18 mouse cellular contexts compared by ENCODE assay signal in genomic region chr13:69864911-69865310, GRCm38 (mm10).
"Had no signal": no experiment of that assay in that cellular context is flagged by ENCODE, and none has a peak within 500 bp of the region (broad histone marks: within the 10 kb centered on the region; RNA-seq: fewer than 3 reads in every experiment).

No protein-coding gene starts in this region.

- ATAC-seq: liver, postnatal 0 days; midbrain, embryonic 15.5 days had no signal

- DNase-seq: kidney, adult 2 months; kidney, postnatal 36 days; layer of hippocampus, adult 9-11 months; layer of hippocampus, postnatal 36 days; liver, embryonic 13.5 days; liver, postnatal 0 days; lung, postnatal 14 days; right cerebral cortex, postnatal 14 days; thymus, adult 18-20 months; thymus, postnatal 14 days had no signal

- H3K9me3 ChIP-seq: limb, embryonic 13.5 days; liver, embryonic 13.5 days; lung, embryonic 15.5 days; midbrain, embryonic 15.5 days; neural tube, embryonic 13.5 days had no signal

- H3K9ac ChIP-seq: limb, embryonic 13.5 days; liver, embryonic 13.5 days; liver, postnatal 0 days; lung, embryonic 15.5 days; midbrain, embryonic 15.5 days; neural tube, embryonic 13.5 days had no signal

- H3K27me3 ChIP-seq: limb, embryonic 13.5 days; liver, embryonic 13.5 days; lung, embryonic 15.5 days; megakaryocyte, embryonic 14.5 days; midbrain, embryonic 15.5 days; neural tube, embryonic 13.5 days had no signal

- H3K36me3 ChIP-seq: limb, embryonic 13.5 days; liver, embryonic 13.5 days; lung, embryonic 15.5 days; midbrain, embryonic 15.5 days; neural tube, embryonic 13.5 days had no signal

- H3K4me2 ChIP-seq: limb, embryonic 13.5 days; liver, embryonic 13.5 days; lung, embryonic 15.5 days; midbrain, embryonic 11.5 days; midbrain, embryonic 15.5 days; neural tube, embryonic 13.5 days had no signal

- H3K4me1 ChIP-seq: limb, embryonic 13.5 days; liver, embryonic 13.5 days; lung, embryonic 15.5 days; megakaryocyte, embryonic 14.5 days; midbrain, embryonic 15.5 days; neural tube, embryonic 13.5 days had no signal

- H3K27ac ChIP-seq: limb, embryonic 13.5 days; liver, embryonic 13.5 days; lung, embryonic 15.5 days; macrophage; midbrain, embryonic 15.5 days; neural tube, embryonic 13.5 days; stomach, postnatal 0 days had no signal

- H3K4me3 ChIP-seq: limb, embryonic 13.5 days; liver, embryonic 13.5 days; lung, embryonic 15.5 days; megakaryocyte, embryonic 14.5 days; midbrain, embryonic 15.5 days; neural tube, embryonic 13.5 days had no signal
